Mouse (Mus musculus): ENCODE measurements around the gene Rnaseh2a.

DNA sequence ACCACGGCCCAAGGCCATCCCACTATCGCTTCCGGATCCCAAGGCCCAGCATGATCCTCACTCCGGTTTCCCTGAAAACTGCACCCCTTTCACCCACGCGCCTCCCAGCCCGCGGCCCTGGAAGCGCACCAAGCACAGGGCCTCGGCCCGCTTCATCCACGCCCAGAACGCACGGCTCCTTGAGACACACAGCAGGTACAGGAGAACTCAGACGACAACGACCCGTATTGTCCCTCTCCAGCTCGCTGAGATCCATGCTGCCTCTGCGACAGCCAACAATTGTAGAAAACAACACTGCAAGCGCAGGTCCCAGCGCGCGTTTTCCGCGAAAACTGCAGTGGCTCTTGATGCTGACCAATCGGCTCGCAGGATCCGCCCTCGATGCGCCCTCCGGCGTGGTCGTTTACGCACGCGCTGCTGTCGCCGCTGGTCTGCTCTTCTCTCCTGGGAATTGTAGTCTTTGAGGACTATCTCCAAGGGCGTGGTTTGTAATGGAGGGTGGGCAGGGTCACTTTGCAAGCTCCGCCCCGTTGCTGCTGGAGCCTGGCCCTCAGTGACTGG, 3.8 kb downstream of the Rnaseh2a start:
- TF ChIP-seq CTCF (IDR thresholded peaks at IDR 0.05; ENCODE audit: insufficient read depth, low read length) = no peak
- TF ChIP-seq POLR2A (IDR thresholded peaks at IDR 0.05; ENCODE audit: borderline replicate concordance, extremely low read depth, low read depth, low read length) = peak; percentile 61; the same call in 1 of the 2 replicates

All from lung, adult 2 months (tissue).